Mouse (Mus musculus) lung, embryonic 16.5 days (tissue): ENCODE data around the gene Stk32c. TPM values are rescaled to one million over a fixed set of nuclear protein-coding genes. Genes with fewer than 3 reads are reported as not detected.

Source experiments
- ATAC-seq: fragments of 200-750 bp; cut with Nextera tagmentation; 2 replicates; pipeline ENCODE4 v1.8.0; 2017; ENCODE audit warnings: low read depth, mild to moderate bottlenecking, moderate library complexity
- H3K27ac ChIP-seq: fragments of 300-500 bp; sonication (generic); 2 replicates; pipeline ENCODE4 v1.5.1; 2014; ENCODE audit warnings: mild to moderate bottlenecking, control low read depth, low read length
- H3K27me3 ChIP-seq: fragments of 300-500 bp; sonication (generic); 2 replicates; pipeline ENCODE4 v1.6.1; 2014; ENCODE audit warnings: low read depth, low read length, mixed read lengths; ENCODE audit not compliant: control insufficient read depth, insufficient read depth
- H3K36me3 ChIP-seq: fragments of 300-500 bp; sonication (generic); 2 replicates; pipeline ENCODE4 v1.6.1; 2014; ENCODE audit warnings: low read length; ENCODE audit not compliant: control insufficient read depth, insufficient read depth
- H3K4me1 ChIP-seq: fragments of 300-500 bp; sonication (generic); replicated peaks from 2 replicates; pipeline ENCODE4 v1.6.1; 2014; ENCODE audit warnings: low read length, mixed read lengths; ENCODE audit not compliant: control insufficient read depth, insufficient read depth
- H3K4me2 ChIP-seq: fragments of 300-500 bp; sonication (generic); 2 replicates; pipeline ENCODE4 v1.6.1; 2014; ENCODE audit warnings: low read depth, low read length, control low read depth
- H3K4me3 ChIP-seq: fragments of 300-500 bp; sonication (generic); 2 replicates; pipeline ENCODE4 v1.5.1; 2014; ENCODE audit warnings: mild to moderate bottlenecking, low read length, control low read depth
- H3K9ac ChIP-seq: fragments of 300-500 bp; sonication (generic); 2 replicates; pipeline ENCODE4 v1.6.1; 2014; ENCODE audit warnings: low read length, control low read depth
- H3K9me3 ChIP-seq: fragments of 300-500 bp; sonication (generic); 2 replicates; pipeline ENCODE4 v1.6.1; 2016; ENCODE audit warnings: low read length; ENCODE audit not compliant: control insufficient read depth
- WGBS: fragments of 180-500 bp; shearing (Covaris S2); extraction: QIAGEN DNeasy Blood & Tissue Kit; methylation state at CpG from one replicate; pipeline ENCODE4 v1.1.7; 2014; 5-methylcytosine and 5-hydroxymethylcytosine counted together
- polyA plus RNA-seq: library from polyadenylated mRNA; unstranded; fragments of >200 nt; fragmentation: Nextera tagmentation; extraction: Ambion mirVana; gene quantifications from 2 replicates; pipeline ENCODE4 v1.2.1, GENCODE M21; 2015

The Stk32c gene
- polyA plus RNA-seq, 1 experiment from 2014 or later, result 0.18 TPM

- Histone ChIP-seq H3K9ac (no peak overlapping the region), H3K4me3 (no peak overlapping the region), H3K27ac (no peak overlapping the region), H3K36me3 (no peaks in the 10 kb centered on the region), H3K27me3 (no peaks in the 10 kb centered on the region), H3K4me1 (no peaks in the 10 kb centered on the region), H3K9me3 (no peaks in the 10 kb centered on the region), H3K4me2 (no peak overlapping the region)
- ATAC-seq, result no peak
- WGBS, result 60% methylated on average over 4 of the region's 4 CpGs
These were observed 44.0 kb downstream of the Stk32c start for GRCm38 (mm10) chr7:139169143-139169542.

GRCm38 (mm10) chr7:139164410-139164809 is 48.7 kb downstream of the Stk32c start:
- H3K27ac ChIP-seq, result no peak overlapping the region
- H3K9ac ChIP-seq, result no peak overlapping the region
- H3K27me3 ChIP-seq, result no peaks in the 10 kb centered on the region
- no peak overlapping the region for H3K4me3 ChIP-seq
- no peaks in the 10 kb centered on the region for H3K9me3 ChIP-seq
- H3K4me2 ChIP-seq, result no peak overlapping the region
- H3K4me1 ChIP-seq, result no peaks in the 10 kb centered on the region
- ATAC-seq, result no peak
- no peaks in the 10 kb centered on the region for H3K36me3 ChIP-seq
- 60% methylated on average over 5 of the region's 5 CpGs for WGBS

- Histone ChIP-seq H3K27ac (no peak overlapping the region), H3K4me3 (no peak overlapping the region), H3K9ac (no peak overlapping the region), H3K4me1 (no peaks in the 10 kb centered on the region), H3K36me3 (no peaks in the 10 kb centered on the region), H3K4me2 (no peak overlapping the region), H3K27me3 (no peaks in the 10 kb centered on the region), H3K9me3 (no peaks in the 10 kb centered on the region)
- WGBS, result 68% methylated on average over 5 of the region's 5 CpGs
- ATAC-seq, result no peak
These were observed 54.2 kb downstream of the Stk32c start for GRCm38 (mm10) chr7:139158956-139159355.

GRCm38 (mm10) chr7:139158549-139158948 is 54.6 kb downstream of the Stk32c start:
- Histone ChIP-seq H3K27ac (no peak overlapping the region), H3K4me1 (no peaks in the 10 kb centered on the region), H3K9ac (no peak overlapping the region), H3K9me3 (no peaks in the 10 kb centered on the region), H3K36me3 (no peaks in the 10 kb centered on the region), H3K4me3 (no peak overlapping the region), H3K4me2 (no peak overlapping the region), H3K27me3 (no peaks in the 10 kb centered on the region)
- ATAC-seq, result no peak
- 72% methylated on average over 7 of the region's 7 CpGs for WGBS

GRCm38 (mm10) chr7:139157541-139157940 is 55.6 kb downstream of the Stk32c start:
- no peaks in the 10 kb centered on the region for H3K27me3 ChIP-seq
- H3K9me3 ChIP-seq, result no peaks in the 10 kb centered on the region
- WGBS, result 13% methylated on average over 2 of the region's 2 CpGs
- H3K36me3 ChIP-seq, result no peaks in the 10 kb centered on the region
- H3K4me1 ChIP-seq, result no peaks in the 10 kb centered on the region
- no peak overlapping the region for H3K4me3 ChIP-seq
- no peak overlapping the region for H3K27ac ChIP-seq
- no peak overlapping the region for H3K4me2 ChIP-seq
- no peak overlapping the region for H3K9ac ChIP-seq
- no peak for ATAC-seq

GRCm38 (mm10) chr7:139156341-139157058 is 56.6 kb downstream of the Stk32c start:
- Histone ChIP-seq H3K27ac (no peak overlapping the region), H3K4me1 (no peaks in the 10 kb centered on the region), H3K27me3 (no peaks in the 10 kb centered on the region), H3K9me3 (no peaks in the 10 kb centered on the region), H3K9ac (no peak overlapping the region), H3K4me3 (no peak overlapping the region), H3K4me2 (no peak overlapping the region), H3K36me3 (no peaks in the 10 kb centered on the region)
- 64% methylated on average over 10 of the region's 10 CpGs for WGBS
- ATAC-seq, result no peak

- no peak for ATAC-seq
- Histone ChIP-seq H3K9me3 (no peaks in the 10 kb centered on the region), H3K4me3 (no peak overlapping the region), H3K9ac (no peak overlapping the region), H3K27me3 (no peaks in the 10 kb centered on the region), H3K4me2 (no peak overlapping the region), H3K36me3 (no peaks in the 10 kb centered on the region), H3K4me1 (no peaks in the 10 kb centered on the region), H3K27ac (no peak overlapping the region)
- 59% methylated on average over 7 of the region's 7 CpGs for WGBS
These were observed 60.2 kb downstream of the Stk32c start for GRCm38 (mm10) chr7:139152927-139153326.

GRCm38 (mm10) chr7:139151116-139151515 is 62.0 kb downstream of the Stk32c start:
- H3K36me3 ChIP-seq, result no peaks in the 10 kb centered on the region
- WGBS, result 21% methylated on average over 10 of the region's 10 CpGs
- H3K4me3 ChIP-seq, result no peak overlapping the region
- H3K9ac ChIP-seq, result no peak overlapping the region
- H3K4me1 ChIP-seq, result peaks cover 5% of the 10 kb centered on the region; the same call in 1 of the 2 replicates
- no peaks in the 10 kb centered on the region for H3K27me3 ChIP-seq
- ATAC-seq, result peak; percentile 75; the same call in 1 of the 2 replicates
- no peak overlapping the region for H3K4me2 ChIP-seq
- H3K9me3 ChIP-seq, result no peaks in the 10 kb centered on the region
- H3K27ac ChIP-seq, result no peak overlapping the region

- Histone ChIP-seq H3K4me1 (peaks cover 5% of the 10 kb centered on the region; the same call in 1 of the 2 replicates), H3K36me3 (no peaks in the 10 kb centered on the region), H3K9me3 (no peaks in the 10 kb centered on the region), H3K4me3 (no peak overlapping the region), H3K27me3 (no peaks in the 10 kb centered on the region), H3K9ac (no peak overlapping the region), H3K4me2 (no peak overlapping the region), H3K27ac (no peak overlapping the region)
- ATAC-seq, result no peak
- 37% methylated on average over 7 of the region's 7 CpGs for WGBS
These were observed 63.7 kb downstream of the Stk32c start for GRCm38 (mm10) chr7:139149373-139149772.
